Mouse (Mus musculus) right cerebral cortex, postnatal 4 days (tissue): ENCODE measurements at regions not wholly inside any gene's neighbourhood (a gene's known extent, or its start where the extent isn't known, plus 50 kb on each side); places are given as distances from the start of the nearest gene placed in this dataset.

ENCODE experiments used
- DNase-seq: peaks from one replicate; pipeline ENCODE4 v3.0.0-alpha.2; 2022

GRCm38 (mm10) chr8:89310696-89311214 is 266.8 kb upstream of the Sall1 start:
- no peak for DNase-seq

- DNase-seq, result no peak
These were observed 265.6 kb upstream of the Sall1 start for GRCm38 (mm10) chr8:89309591-89309990.

- DNase-seq, result no peak
These were observed 265.0 kb upstream of the Sall1 start for GRCm38 (mm10) chr8:89308950-89309349.

GRCm38 (mm10) chr8:89308532-89308931 is 264.6 kb upstream of the Sall1 start:
- no peak for DNase-seq

- DNase-seq, result no peak
These were observed 263.6 kb upstream of the Sall1 start for GRCm38 (mm10) chr8:89307601-89308000.

- DNase-seq, result no peak
These were observed 263.1 kb upstream of the Sall1 start for GRCm38 (mm10) chr8:89307085-89307484.

- DNase-seq, result no peak
These were observed 260.2 kb upstream of the Sall1 start for GRCm38 (mm10) chr8:89304116-89304515.

GRCm38 (mm10) chr8:89303326-89303725 is 259.4 kb upstream of the Sall1 start:
- DNase-seq, result no peak

- no peak for DNase-seq
These were observed 255.7 kb upstream of the Sall1 start for GRCm38 (mm10) chr8:89299637-89300036.

- no peak for DNase-seq
These were observed 251.7 kb upstream of the Sall1 start for GRCm38 (mm10) chr8:89295686-89296085.

GRCm38 (mm10) chr8:89289017-89289416 is 245.1 kb upstream of the Sall1 start:
- no peak for DNase-seq

GRCm38 (mm10) chr8:89284871-89285564 is 241.1 kb upstream of the Sall1 start:
- DNase-seq, result no peak

- no peak for DNase-seq
These were observed 239.4 kb upstream of the Sall1 start for GRCm38 (mm10) chr8:89283105-89284096.

- no peak for DNase-seq
These were observed 235.9 kb upstream of the Sall1 start for GRCm38 (mm10) chr8:89279844-89280243.

GRCm38 (mm10) chr8:89279142-89279541 is 235.2 kb upstream of the Sall1 start:
- DNase-seq, result no peak

- no peak for DNase-seq
These were observed 229.3 kb upstream of the Sall1 start for GRCm38 (mm10) chr8:89273276-89273675.

- peak; percentile 22 for DNase-seq
These were observed 228.4 kb upstream of the Sall1 start for GRCm38 (mm10) chr8:89272381-89272815.

- DNase-seq, result peak; percentile 16
These were observed 227.7 kb upstream of the Sall1 start for GRCm38 (mm10) chr8:89271381-89272355.

- no peak for DNase-seq
These were observed 226.0 kb upstream of the Sall1 start for GRCm38 (mm10) chr8:89270001-89270400.

- no peak for DNase-seq
These were observed 217.3 kb upstream of the Sall1 start for GRCm38 (mm10) chr8:89261163-89261812.

- no peak for DNase-seq
These were observed 215.9 kb upstream of the Sall1 start for GRCm38 (mm10) chr8:89259881-89260280.

- no peak for DNase-seq
These were observed 202.4 kb upstream of the Sall1 start for GRCm38 (mm10) chr8:89246342-89246741.
